Mouse (Mus musculus) liver, postnatal 0 days (tissue): Measurements from ENCODE around the gene Slc17a4.
A peak's percentile ranks its signal among the peaks of the same experiment; 100 is the strongest.

Experiments
- CTCF ChIP-seq: sonication (generic); IDR thresholded peaks from 2 replicates; pipeline ENCODE4 v1.5.1; 2016; ENCODE audit warnings: antibody characterized with exemption, low read depth
- EP300 ChIP-seq: IDR thresholded peaks from 2 replicates; pipeline ENCODE4 v1.6.1; 2016; ENCODE audit warnings: antibody characterized with exemption, low read depth, mild to moderate bottlenecking

DNA sequence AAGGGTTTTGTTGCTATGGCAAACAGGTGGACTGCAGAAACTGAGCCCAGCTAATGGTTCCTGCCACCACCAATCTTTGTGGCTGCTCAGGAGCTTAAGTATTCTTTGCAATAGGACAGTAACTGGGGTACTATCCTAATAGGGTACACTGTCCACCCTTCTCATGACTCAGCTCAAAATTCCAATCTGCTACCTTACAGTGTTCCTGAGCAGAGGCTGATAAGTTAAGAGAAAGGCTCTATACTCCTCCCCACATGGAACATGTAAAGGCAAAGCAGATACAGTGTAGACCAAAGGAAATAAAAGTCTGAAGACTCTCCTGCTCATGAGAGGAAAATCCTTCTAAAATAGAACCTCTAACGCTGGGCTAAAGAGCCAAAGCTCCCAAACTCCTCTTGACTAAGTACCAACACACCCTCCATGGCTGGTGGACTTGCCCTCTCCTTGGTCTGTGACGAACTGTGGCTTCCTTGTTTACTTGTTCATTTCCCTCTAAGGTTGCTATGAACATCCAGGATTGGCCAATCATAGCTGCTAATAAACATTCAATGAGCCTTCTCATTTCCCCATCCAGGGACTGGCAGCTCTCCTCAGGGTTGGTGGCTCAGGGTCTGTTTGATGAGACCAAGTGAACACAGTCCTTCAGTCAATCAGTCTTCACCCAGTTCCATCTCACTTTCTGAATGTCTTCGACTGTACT lies 27.6 kb downstream of the Slc17a4 start:
- TF ChIP-seq EP300 (peak; percentile 67; the same call in 1 of the 2 replicates), CTCF (no peak)
